Mouse (Mus musculus): Measurements from ENCODE around the gene Ccdc144b. TPM values are rescaled to one million over a fixed set of nuclear protein-coding genes. Genes with fewer than 3 reads are reported as not detected.

The Ccdc144b gene
- total RNA-seq, 1 experiment from 2014 or later = 0.12 TPM

DNA sequence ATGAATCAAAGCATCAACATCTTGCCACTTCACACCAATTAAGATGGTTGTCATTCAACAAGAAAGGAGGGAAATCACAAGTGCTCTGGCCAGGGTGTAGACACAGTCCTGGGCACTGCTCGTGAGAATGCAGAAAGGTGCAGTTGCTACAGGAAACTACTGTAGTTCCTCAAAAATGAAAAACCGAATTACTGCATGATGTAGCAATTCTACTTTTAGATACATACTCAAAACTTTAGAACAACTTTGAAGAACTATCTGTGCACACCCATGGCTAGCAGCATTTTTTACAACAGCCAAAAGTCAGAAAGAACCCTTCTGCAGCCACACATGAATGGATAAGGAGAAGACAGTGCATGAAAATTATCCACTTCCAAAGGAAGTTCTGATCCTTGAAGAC is 86.9 kb downstream of the Ccdc144b start:
- ATAC-seq (ENCODE audit: extremely low read depth, insufficient number of reproducible peaks, low FRiP score, poor library complexity, severe bottlenecking) = no peak

DNA sequence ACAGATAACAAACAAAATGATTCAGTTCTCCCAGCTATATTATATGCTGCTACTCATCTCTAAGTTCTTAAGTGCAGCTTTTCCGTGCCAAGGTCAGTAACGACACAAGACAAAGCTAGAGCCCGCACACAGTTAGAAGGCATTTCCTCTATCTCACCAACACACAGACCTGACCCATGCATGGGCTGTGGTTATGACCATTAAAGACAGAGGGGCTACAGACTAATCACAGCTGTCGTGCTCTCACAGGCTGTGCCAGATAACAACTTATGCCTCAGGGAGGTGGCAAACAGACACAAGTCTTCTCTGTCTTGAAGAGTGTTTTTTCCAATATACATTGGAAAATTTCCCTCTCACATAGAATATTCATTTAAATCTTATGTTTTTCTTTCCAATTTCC is 88.4 kb downstream of the Ccdc144b start:
- ATAC-seq (ENCODE audit: extremely low read depth, insufficient number of reproducible peaks, low FRiP score, poor library complexity, severe bottlenecking) = no peak

DNA sequence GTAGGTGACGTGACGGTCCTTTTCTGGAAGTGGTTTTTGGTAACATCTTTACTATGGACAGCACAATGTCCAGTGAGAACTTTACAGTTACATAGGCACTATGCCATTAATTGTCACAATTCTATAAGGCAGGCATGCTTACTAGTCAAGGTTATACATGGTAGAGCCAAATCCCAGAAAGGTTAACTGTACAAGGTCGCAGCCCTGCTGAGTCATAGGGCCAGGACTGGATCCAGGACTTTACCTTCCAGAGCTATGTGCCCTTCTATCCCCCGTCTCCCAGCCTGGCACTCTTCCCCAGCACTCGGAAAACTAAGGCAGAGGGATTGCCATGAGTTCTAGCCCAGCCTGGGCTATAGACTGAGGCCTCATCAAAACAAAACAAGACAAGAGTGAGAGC is 89.4 kb downstream of the Ccdc144b start:
- ATAC-seq (ENCODE audit: extremely low read depth, insufficient number of reproducible peaks, low FRiP score, poor library complexity, severe bottlenecking) = no peak

DNA sequence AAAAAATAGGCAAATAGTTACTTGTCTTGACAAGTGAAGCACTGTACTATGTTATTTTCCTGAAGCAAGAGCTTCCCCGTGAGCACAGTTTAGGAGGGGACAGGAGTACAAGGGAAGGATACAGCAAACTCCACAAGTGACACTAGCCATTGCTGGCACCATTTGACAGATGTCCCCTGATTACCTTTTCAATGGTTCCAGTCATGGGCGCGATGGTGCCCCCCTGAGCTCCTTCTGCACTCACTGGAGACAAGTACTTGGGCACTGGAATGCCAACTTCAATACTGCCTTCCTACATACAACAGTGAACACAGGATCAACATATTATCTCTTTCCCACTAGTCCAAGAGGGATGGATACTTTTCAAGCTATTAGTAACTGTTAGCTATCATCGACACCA is 89.9 kb downstream of the Ccdc144b start:
- no peak for ATAC-seq (ENCODE audit: extremely low read depth, insufficient number of reproducible peaks, low FRiP score, poor library complexity, severe bottlenecking)

DNA sequence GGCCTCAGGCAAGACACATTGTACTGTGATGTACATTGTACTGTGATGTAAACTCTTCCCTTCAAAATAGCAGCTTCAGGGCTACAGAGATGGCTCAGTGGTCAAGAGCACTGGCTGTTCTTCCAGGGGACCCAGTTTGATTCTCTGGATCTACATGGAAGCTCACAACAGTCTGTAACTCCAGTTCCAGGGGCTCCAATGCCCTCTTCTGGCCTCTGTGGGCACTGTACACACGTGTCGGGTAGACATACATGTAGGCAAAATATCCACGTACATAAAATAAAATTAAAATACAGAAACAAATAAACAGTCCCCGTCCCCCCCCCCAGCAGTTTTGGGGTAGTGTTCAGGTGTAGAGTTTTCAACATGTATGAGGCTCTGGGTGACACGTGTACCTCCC is 90.4 kb downstream of the Ccdc144b start:
- ATAC-seq (ENCODE audit: extremely low read depth, insufficient number of reproducible peaks, low FRiP score, poor library complexity, severe bottlenecking) = no peak

Other genes starting within 250 kb of the Ccdc144b start
- 137 and 142 TPM in 2 replicates for gene Dcun1d1, start 116.1 kb downstream of the Ccdc144b start, total RNA-seq (2017)
- 18.6 and 23.6 TPM in 2 replicates for gene Mccc1, start 52.9 kb downstream of the Ccdc144b start, total RNA-seq (2017)
- gene Acad9, start 12.4 kb upstream of the Ccdc144b start, total RNA-seq (2017) = 19.4 and 21.6 TPM in 2 replicates
- gene D3Ertd254e, start 97.5 kb upstream of the Ccdc144b start, total RNA-seq (2017) = 3.0 and 3.2 TPM in 2 replicates
- gene Qrfpr, start 168.8 kb upstream of the Ccdc144b start, total RNA-seq (2017) = not detected in 2 replicates